Comparison of ENCODE assay signal across 32 mouse cellular contexts in the genomic region with DNA sequence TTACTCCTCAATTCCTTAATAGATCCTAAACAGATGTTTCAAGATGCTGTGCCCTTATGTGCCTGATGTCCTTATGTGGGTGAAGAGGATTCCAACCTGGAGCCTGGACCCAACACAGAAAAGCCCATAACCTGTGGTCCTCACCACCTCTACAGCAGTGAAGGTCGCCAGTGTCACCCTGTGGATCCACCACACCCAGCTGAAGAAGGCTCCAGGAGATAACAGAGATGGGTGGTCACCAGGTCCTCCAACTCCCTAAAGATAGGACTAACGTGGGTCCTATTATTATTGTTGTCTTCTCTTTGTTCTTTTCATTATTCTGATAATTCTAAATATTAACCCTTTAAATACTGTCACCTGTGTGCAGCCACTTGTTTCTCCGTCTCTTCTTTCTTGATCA. TPM values are rescaled to one million over a fixed set of nuclear protein-coding genes. Genes with fewer than 3 reads are reported as not detected.
DNase-seq lines count a peak whose midpoint lies in the region; ATAC-seq and TF ChIP-seq lines count a peak whose summit lies in the region.
"Had no signal": no experiment of that assay in that cellular context is flagged by ENCODE, and none has a peak within 500 bp of the region (broad histone marks: within the 10 kb centered on the region; RNA-seq: fewer than 3 reads in every experiment).

No protein-coding gene starts in this region.

- H3K9me3 ChIP-seq in liver, embryonic 12.5 days (replicated peaks) = no peaks in the 10 kb centered on the region
- no peaks in the 10 kb centered on the region for H3K9me3 ChIP-seq in liver, embryonic 14.5 days (ENCODE audit: control insufficient read depth, low read length)
- H3K9me3 ChIP-seq in limb, embryonic 10.5 days (replicated peaks) = no peaks in the 10 kb centered on the region
- H3K9me3 ChIP-seq in intestine, embryonic 15.5 days = no peaks in the 10 kb centered on the region
- H3K9me3 ChIP-seq: embryonic facial prominence, embryonic 12.5 days; embryonic facial prominence, embryonic 15.5 days; heart, embryonic 10.5 days; heart, embryonic 13.5 days had no signal

- peak; percentile 74; the same call in 1 of the 2 replicates for ATAC-seq in liver, embryonic 12.5 days
- ATAC-seq in liver, embryonic 14.5 days (ENCODE audit: insufficient read depth) = peak; percentile 52; the same call in 1 of the 2 replicates
- 0 out of 2 replicates have a peak, but pooled peaks have one; percentile 31 for ATAC-seq in megakaryocyte progenitor cell, adult 5-6 weeks (replicated peaks; ENCODE audit: poor library complexity)
- no peak for ATAC-seq in intestine, embryonic 15.5 days
- ATAC-seq: CD4-positive, CD25-positive, alpha-beta regulatory T cell, adult 4 months; forebrain, embryonic 14.5 days; forebrain, postnatal 0 days had no signal

- peaks cover 54% of the 10 kb centered on the region for H3K36me3 ChIP-seq in liver, embryonic 12.5 days
- H3K36me3 ChIP-seq in liver, embryonic 14.5 days (replicated peaks; ENCODE audit: control insufficient read depth, insufficient read depth, low read depth) = peaks cover 11% of the 10 kb centered on the region
- peaks cover 65% of the 10 kb centered on the region for H3K36me3 ChIP-seq in limb, embryonic 10.5 days
- H3K36me3 ChIP-seq in intestine, embryonic 15.5 days = peaks cover 3% of the 10 kb centered on the region; the same call in 1 of the 2 replicates

- no peaks in the 10 kb centered on the region for H3K27me3 ChIP-seq in liver, embryonic 12.5 days (replicated peaks)
- H3K27me3 ChIP-seq in liver, embryonic 14.5 days (ENCODE audit: control insufficient read depth, insufficient read depth, low read length) = no peaks in the 10 kb centered on the region
- H3K27me3 ChIP-seq in limb, embryonic 10.5 days (ENCODE audit: low read depth, poor library complexity, severe bottlenecking) = no peaks in the 10 kb centered on the region
- H3K27me3 ChIP-seq in intestine, embryonic 15.5 days (replicated peaks) = no peaks in the 10 kb centered on the region
- H3K27me3 ChIP-seq: embryonic facial prominence, embryonic 12.5 days; embryonic facial prominence, embryonic 15.5 days; heart, embryonic 13.5 days had no signal

- no peak overlapping the region for H3K9ac ChIP-seq in liver, embryonic 12.5 days
- no peak overlapping the region for H3K9ac ChIP-seq in liver, embryonic 14.5 days (replicated peaks)
- H3K9ac ChIP-seq in intestine, embryonic 15.5 days = no peak overlapping the region
- H3K9ac ChIP-seq: embryonic facial prominence, embryonic 12.5 days; embryonic facial prominence, embryonic 15.5 days; forebrain, postnatal 0 days; heart, embryonic 13.5 days; hindbrain, embryonic 14.5 days had no signal

- H3K4me2 ChIP-seq in liver, embryonic 12.5 days = no peak overlapping the region
- no peak overlapping the region for H3K4me2 ChIP-seq in liver, embryonic 14.5 days (ENCODE audit: low read depth)
- no peak overlapping the region for H3K4me2 ChIP-seq in intestine, embryonic 15.5 days (replicated peaks)
- H3K4me2 ChIP-seq: embryonic facial prominence, embryonic 12.5 days; embryonic facial prominence, embryonic 15.5 days; heart, embryonic 13.5 days; hindbrain, embryonic 14.5 days had no signal

- peaks cover 15% of the 10 kb centered on the region for H3K4me1 ChIP-seq in liver, embryonic 12.5 days
- H3K4me1 ChIP-seq in liver, embryonic 14.5 days (replicated peaks; ENCODE audit: control insufficient read depth in 2 of 2, insufficient read depth in 2 of 2, low read length in 1 of 2) = peaks cover 0 to 2% of the 10 kb centered on the region in 2 experiments; a peak in 1 of 4 replicates
- no peaks in the 10 kb centered on the region for H3K4me1 ChIP-seq in limb, embryonic 10.5 days
- no peaks in the 10 kb centered on the region for H3K4me1 ChIP-seq in intestine, embryonic 15.5 days (replicated peaks)
- H3K4me1 ChIP-seq: embryonic facial prominence, embryonic 12.5 days; embryonic facial prominence, embryonic 15.5 days; heart, embryonic 10.5 days; heart, embryonic 13.5 days had no signal

- no peak overlapping the region for H3K27ac ChIP-seq in liver, embryonic 12.5 days
- no peak overlapping the region for H3K27ac ChIP-seq in liver, embryonic 14.5 days
- H3K27ac ChIP-seq in limb, embryonic 10.5 days = no peak overlapping the region
- H3K27ac ChIP-seq in intestine, embryonic 15.5 days = no peak overlapping the region
- H3K27ac ChIP-seq: embryonic facial prominence, embryonic 12.5 days; embryonic facial prominence, embryonic 15.5 days; heart, adult 2 months; heart, embryonic 10.5 days; heart, embryonic 13.5 days; hindbrain, embryonic 14.5 days had no signal

- H3K4me3 ChIP-seq in liver, embryonic 12.5 days = no peak overlapping the region
- no peak overlapping the region for H3K4me3 ChIP-seq in liver, embryonic 14.5 days (ENCODE audit: insufficient read depth in 1 of 2, low read depth in 2 of 2, low read length in 2 of 2)
- H3K4me3 ChIP-seq in limb, embryonic 10.5 days = no peak overlapping the region
- no peak overlapping the region for H3K4me3 ChIP-seq in intestine, embryonic 15.5 days (replicated peaks)
- H3K4me3 ChIP-seq: embryonic facial prominence, embryonic 12.5 days; embryonic facial prominence, embryonic 15.5 days; heart, adult 2 months; heart, embryonic 10.5 days; heart, embryonic 13.5 days had no signal

- no peak for DNase-seq in liver, embryonic 14.5 days (ENCODE audit: low read depth in 3 of 3, low spot score in 3 of 3)
- DNase-seq in limb, embryonic 10.5 days (ENCODE audit: low spot score) = no peak
- no peak for DNase-seq in spleen, postnatal 14 days (ENCODE audit: low spot score in 2 of 2)
- DNase-seq: adrenal gland, adult 2 months; adrenal gland, postnatal 14 days; cerebellum, adult 11 months; cerebellum, adult 2 months; cerebellum, adult 9-11 months; cerebellum, postnatal 25 days; forebrain, postnatal 0 days; gastrocnemius, postnatal 10 days; gastrocnemius, postnatal 36 days; heart, adult 2 months; heart, postnatal 14 days; heart, postnatal 4 days had no signal

- no peak for TF ChIP-seq CTCF in liver, embryonic 14.5 days (IDR thresholded peaks at IDR 0.05; ENCODE audit: low read depth)

- 47% methylated on average over 3 of the region's 3 CpGs for WGBS in liver, embryonic 12.5 days (ENCODE audit: insufficient replicate concordance)
- 38% methylated on average over 3 of the region's 3 CpGs for WGBS in liver, embryonic 14.5 days (ENCODE audit: insufficient replicate concordance)
- WGBS in limb, embryonic 10.5 days = 95% methylated on average over 3 of the region's 3 CpGs
- WGBS in intestine, embryonic 15.5 days = 89% methylated on average over 3 of the region's 3 CpGs

- TF ChIP-seq EP300 in liver, embryonic 14.5 days (IDR thresholded peaks at IDR 0.05; ENCODE audit: low read depth) = no peak

RNA-seq across cellular contexts. Expression of a gene that starts 12.6 kb away (rescaled TPM):
- 7.7 and 9.0 TPM in 2 replicates for polyA plus RNA-seq in liver, embryonic 12.5 days (2016; fragmentation: Nextera tagmentation; extraction: Ambion mirVana)
- polyA plus RNA-seq in liver, embryonic 14.5 days (2012; rRNA removed) = 2.5 and 4.0 TPM in 2 replicates
- polyA plus RNA-seq in liver, embryonic 14.5 days (2014; fragmentation: Nextera tagmentation; extraction: Ambion mirVana) = 4.3 and 5.5 TPM in 2 replicates
- total RNA-seq in megakaryocyte progenitor cell, adult 5-6 weeks (2015) = 26.1 and 27.5 TPM in 2 replicates
- 15.1 and 18.8 TPM in 2 replicates for total RNA-seq in megakaryocyte progenitor cell, adult 5-6 weeks (2017)
- 16.9 and 18.3 TPM in 2 replicates for polyA plus RNA-seq in limb, embryonic 10.5 days (2016; fragmentation: Nextera tagmentation; extraction: Ambion mirVana)
- 8.7 and 10.4 TPM in 2 replicates for polyA plus RNA-seq in intestine, embryonic 15.5 days (2015; fragmentation: Nextera tagmentation; extraction: Ambion mirVana)

RNA-seq across cellular contexts. Expression of a gene that starts 21.3 kb away (rescaled TPM):
- 3.3 and 3.6 TPM in 2 replicates for polyA plus RNA-seq in liver, embryonic 12.5 days (2016; fragmentation: Nextera tagmentation; extraction: Ambion mirVana)
- polyA plus RNA-seq in liver, embryonic 14.5 days (2012; rRNA removed) = 0.69 and 1.4 TPM in 2 replicates
- 3.0 and 3.4 TPM in 2 replicates for polyA plus RNA-seq in liver, embryonic 14.5 days (2014; fragmentation: Nextera tagmentation; extraction: Ambion mirVana)
- 8.2 and 14.7 TPM in 2 replicates for total RNA-seq in megakaryocyte progenitor cell, adult 5-6 weeks (2015)
- total RNA-seq in megakaryocyte progenitor cell, adult 5-6 weeks (2017) = 4.8 and 7.6 TPM in 2 replicates
- 11.4 and 12.5 TPM in 2 replicates for polyA plus RNA-seq in limb, embryonic 10.5 days (2016; fragmentation: Nextera tagmentation; extraction: Ambion mirVana)
- polyA plus RNA-seq in intestine, embryonic 15.5 days (2015; fragmentation: Nextera tagmentation; extraction: Ambion mirVana) = 7.5 and 7.6 TPM in 2 replicates

RNA-seq across cellular contexts. Expression of a gene that starts 38.2 kb away (rescaled TPM):
- 0.08 and 0.15 TPM in 2 replicates for polyA plus RNA-seq in liver, embryonic 12.5 days (2016; fragmentation: Nextera tagmentation; extraction: Ambion mirVana)
- polyA plus RNA-seq in liver, embryonic 14.5 days (2012; rRNA removed) = not detected in 2 replicates
- polyA plus RNA-seq in liver, embryonic 14.5 days (2014; fragmentation: Nextera tagmentation; extraction: Ambion mirVana) = not detected in 2 replicates
- not detected in 2 replicates for total RNA-seq in megakaryocyte progenitor cell, adult 5-6 weeks (2015)
- not detected in 2 replicates for total RNA-seq in megakaryocyte progenitor cell, adult 5-6 weeks (2017)
- polyA plus RNA-seq in limb, embryonic 10.5 days (2016; fragmentation: Nextera tagmentation; extraction: Ambion mirVana) = not detected in 2 replicates
- not detected in 2 replicates for polyA plus RNA-seq in intestine, embryonic 15.5 days (2015; fragmentation: Nextera tagmentation; extraction: Ambion mirVana)
- total RNA-seq: common myeloid progenitor, adult 5-6 weeks; forebrain, postnatal 0 days; gastrocnemius, adult 18-20 months; gastrocnemius, postnatal 10 days; gastrocnemius, postnatal 36 days; granulocyte monocyte progenitor cell, adult 5-6 weeks; heart, postnatal 14 days; heart, postnatal 4 days; MEL had no signal
- polyA plus RNA-seq: adrenal gland, adult 2 months; CD4-positive, CD25-positive, alpha-beta regulatory T cell, adult 4 months; cerebellum, adult 2 months; embryonic facial prominence, embryonic 12.5 days; embryonic facial prominence, embryonic 15.5 days; forebrain, embryonic 11.5 days; forebrain, embryonic 14.5 days; forebrain, postnatal 0 days; heart, adult 2 months; heart, embryonic 13.5 days; heart, embryonic 16.5 days; hindbrain, embryonic 11.5 days; hindbrain, embryonic 14.5 days had no signal
